Mouse (Mus musculus) adrenal gland, postnatal 25 days (tissue): ENCODE data around the gene Usp18. TPM values are rescaled to one million over a fixed set of nuclear protein-coding genes. Genes with fewer than 3 reads are reported as not detected.
A peak's percentile ranks its signal among the peaks of the same experiment; 100 is the strongest.

ENCODE experiments used
- DNase-seq: peaks from one replicate; pipeline ENCODE4 v3.0.0; 2021; ENCODE audit warnings: mixed read lengths
- long read RNA-seq: library from polyadenylated mRNA; stranded (forward); transcript quantifications from one replicate; pipeline ENCODE4 v2.0.0, GENCODE M21; 2021
- total RNA-seq: library from RNA; stranded (reverse); gene quantifications from 2 replicates; pipeline ENCODE4 v1.2.3, GENCODE M21; 2021

Usp18 gene
- 1.4 and 2.2 TPM in 2 replicates for total RNA-seq
- long read RNA-seq, transcript Usp18-201 (11 exons, 1,771 nt): major isoform, 6 of 7 reads
- long read RNA-seq, partial matches to known transcripts: 1 of 7 reads
- long read RNA-seq, other reads (novel, unspliced or antisense): 0 of 7 reads

DNA sequence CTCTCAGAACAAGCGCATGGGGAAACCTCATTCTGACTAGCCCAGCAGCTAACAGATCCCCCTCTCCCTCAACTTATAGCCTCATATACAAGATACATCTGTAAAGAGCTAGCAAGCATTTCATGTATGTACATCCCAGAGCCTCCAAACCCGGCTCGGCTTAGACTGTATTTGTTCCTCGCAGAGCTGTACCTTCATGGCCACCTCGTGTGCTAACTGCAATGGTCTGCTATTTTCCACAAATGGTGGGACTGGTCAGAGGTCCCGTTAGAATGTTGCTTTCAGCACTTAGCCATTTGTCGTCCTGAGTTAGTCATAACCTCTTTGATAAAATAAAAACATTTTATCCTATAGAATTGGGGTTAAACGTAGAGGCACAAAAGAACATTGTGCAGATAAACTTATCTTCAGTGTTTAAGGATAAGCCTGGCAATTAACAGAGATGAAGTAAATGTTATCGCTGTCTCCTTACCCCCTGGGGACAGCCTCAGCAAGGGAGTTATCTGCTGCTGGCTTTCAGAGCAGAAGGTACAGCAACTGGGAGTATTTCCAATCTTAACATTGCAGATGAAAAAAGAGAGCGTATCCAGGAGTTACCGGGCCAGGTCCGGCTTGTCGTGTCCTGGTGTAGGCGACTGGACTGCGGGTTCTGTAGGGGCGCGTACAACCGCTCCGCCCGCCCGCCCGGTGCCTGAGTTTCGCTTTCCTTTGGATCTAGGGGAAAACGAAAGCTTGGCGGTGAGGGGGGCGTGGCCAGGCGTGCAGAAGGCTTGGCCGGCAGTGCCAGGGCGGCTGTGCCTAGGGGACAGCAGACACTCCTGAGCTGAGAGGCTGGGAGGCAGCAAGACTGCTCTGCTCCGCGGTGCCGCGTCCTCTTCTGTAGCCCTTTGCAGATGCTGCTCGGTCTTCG lies at the start of gene Usp18:
Gene Usp18, plus strand, starts transcription at position 780 of the 910 bp plus-strand sequence.
- peak; percentile 95 for DNase-seq

GRCm38 (mm10) chr6:121197807-121198365 lies 47.8 kb upstream of the Usp18 start:
- no peak for DNase-seq

DNA sequence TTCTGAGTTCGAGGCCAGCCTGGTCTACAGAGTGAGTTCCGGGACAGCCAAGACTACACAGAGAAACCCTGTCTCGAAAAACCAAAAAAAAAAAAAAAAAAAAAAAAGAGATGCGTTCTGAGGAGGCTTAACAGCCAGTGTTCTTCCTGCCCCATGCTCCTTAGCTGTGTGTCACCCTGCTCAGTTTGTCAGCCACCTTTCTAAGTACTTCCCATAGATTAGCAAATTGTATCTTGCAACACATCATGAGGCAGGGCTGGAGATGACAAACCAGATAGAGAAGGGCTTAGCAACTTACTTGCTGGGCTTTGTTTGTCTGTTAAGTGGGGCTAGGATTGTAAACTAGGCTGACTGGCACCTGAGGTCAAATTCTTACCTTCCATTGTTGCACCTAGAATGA lies 45.2 kb upstream of the Usp18 start:
- no peak for DNase-seq

- DNase-seq: no peak
These were observed 43.7 kb upstream of the Usp18 start for GRCm38 (mm10) chr6:121202026-121202425.

DNA sequence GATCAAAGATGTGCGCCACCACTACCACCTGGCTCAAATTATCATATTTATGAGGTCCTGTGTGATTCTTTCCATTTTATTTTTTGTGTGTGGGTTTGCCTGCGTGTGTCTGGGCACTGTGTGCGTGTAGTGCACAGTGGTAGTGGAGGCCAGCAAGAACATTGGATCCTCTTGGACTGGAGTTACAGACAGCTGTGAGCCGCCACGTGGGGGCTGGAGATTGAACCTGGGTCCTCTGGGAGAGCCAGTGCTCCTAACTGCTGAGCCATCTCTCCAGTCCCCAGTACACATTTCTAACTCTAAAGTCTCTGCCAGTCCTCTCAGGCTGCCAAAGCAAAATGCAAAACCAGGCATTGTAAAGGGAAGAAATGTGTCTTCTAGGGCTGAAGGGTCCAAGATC lies 39.2 kb upstream of the Usp18 start:
- DNase-seq: no peak

DNA sequence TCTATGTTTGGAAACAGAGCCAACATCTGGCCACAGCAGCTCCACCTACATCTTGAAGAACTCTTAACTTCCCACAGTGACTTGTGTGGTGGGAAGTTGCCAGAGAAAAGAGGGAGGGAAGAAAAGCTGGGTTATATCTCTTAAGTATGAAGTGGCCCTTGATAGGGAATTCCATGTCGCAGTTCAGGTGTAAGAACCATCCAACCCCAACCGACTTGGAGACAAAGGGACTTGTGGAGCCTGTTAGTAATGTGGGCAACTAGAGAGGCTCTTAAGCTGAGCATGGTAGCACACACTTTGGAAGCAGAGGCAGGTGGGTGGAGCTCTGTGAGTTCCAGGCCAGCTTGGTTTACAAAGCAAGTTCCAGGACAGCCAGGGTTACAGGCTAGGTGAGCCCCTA lies 36.1 kb upstream of the Usp18 start:
- no peak for DNase-seq

GRCm38 (mm10) chr6:121210149-121210925 lies 35.4 kb upstream of the Usp18 start, which contains the start of gene Tuba8:
Gene Tuba8 (plus strand): TSS chr6:121210696.
- peak; percentile 69 for DNase-seq

GRCm38 (mm10) chr6:121210926-121211289 lies 34.8 kb upstream of the Usp18 start:
- no peak for DNase-seq

DNA sequence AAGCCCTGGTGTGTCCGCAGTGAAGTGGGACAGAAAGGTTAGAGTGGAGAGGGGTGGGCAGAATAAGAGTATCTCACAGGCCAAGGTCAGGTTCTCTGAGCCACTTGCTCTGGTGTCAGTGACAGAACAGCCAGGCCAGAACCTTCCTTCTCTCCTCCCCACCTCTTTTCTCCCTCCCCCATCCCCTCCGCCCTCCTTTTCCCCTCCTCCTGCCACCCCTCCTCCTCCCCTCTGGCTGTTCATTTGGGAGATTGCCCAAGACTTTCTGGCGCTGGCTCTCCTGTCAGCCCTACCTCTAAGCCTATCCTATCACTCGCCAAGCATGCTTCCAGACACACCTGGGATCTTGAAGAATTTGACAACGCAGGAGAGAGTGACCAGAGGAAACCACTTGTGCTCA lies 34.0 kb upstream of the Usp18 start:
- DNase-seq: peak; percentile 37

DNA sequence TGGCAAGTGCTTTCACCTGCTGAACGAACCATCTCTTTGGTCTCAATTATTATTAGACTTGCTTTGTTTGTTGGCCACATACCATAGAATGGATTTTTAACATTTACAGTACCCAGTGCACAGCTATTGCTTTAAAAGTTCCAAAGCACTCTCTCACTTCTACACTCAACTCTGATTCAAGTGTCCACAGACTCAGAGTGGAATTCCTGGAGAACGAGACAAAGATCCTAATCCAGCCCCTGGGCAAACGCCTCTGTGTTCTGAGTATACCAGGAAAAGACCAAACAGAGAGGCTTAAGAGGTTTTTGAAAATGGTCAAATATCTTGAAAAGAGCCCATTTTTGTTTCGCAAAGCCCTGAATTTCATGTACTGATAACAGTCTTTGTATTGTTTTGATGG lies 32.7 kb upstream of the Usp18 start:
- DNase-seq: no peak

- no peak for DNase-seq
These were observed 31.5 kb upstream of the Usp18 start for GRCm38 (mm10) chr6:121214221-121214620.

DNA sequence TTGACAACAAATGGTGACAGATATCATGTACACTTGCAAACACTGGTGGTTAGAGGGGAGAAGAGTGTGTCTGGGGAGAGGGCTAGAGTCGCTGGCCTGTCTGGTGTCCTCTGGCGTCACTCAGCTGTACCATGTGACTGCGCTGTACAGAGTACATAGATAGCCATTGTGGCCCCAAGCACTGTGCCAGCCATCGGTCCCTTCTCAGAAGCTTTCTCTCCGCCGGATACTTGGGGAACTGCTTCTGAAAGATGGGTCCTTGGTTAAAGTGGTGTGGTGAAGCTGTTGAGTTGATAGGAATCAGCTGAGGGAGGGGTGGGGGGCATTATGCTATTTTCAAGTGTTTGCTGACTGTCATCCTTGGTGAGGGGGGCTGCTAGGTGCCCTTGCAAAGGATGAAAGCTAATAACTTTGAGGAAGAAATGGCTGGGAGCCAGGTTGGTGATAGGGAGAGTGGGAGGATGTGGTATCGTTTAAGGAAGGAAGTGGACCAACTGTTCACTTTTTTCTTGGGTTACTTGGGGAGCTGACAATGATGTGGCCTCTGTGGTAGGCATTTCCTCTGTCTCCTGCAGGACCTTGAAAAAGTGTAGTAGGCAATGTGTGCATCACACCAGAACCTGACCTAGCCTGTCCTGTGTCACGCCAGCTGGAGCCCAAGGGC lies 30.9 kb upstream of the Usp18 start:
- no peak for DNase-seq

GRCm38 (mm10) chr6:121215336-121215735 lies 30.4 kb upstream of the Usp18 start:
- DNase-seq: no peak

- no peak for DNase-seq
These were observed 29.8 kb upstream of the Usp18 start for GRCm38 (mm10) chr6:121215896-121216295.

DNA sequence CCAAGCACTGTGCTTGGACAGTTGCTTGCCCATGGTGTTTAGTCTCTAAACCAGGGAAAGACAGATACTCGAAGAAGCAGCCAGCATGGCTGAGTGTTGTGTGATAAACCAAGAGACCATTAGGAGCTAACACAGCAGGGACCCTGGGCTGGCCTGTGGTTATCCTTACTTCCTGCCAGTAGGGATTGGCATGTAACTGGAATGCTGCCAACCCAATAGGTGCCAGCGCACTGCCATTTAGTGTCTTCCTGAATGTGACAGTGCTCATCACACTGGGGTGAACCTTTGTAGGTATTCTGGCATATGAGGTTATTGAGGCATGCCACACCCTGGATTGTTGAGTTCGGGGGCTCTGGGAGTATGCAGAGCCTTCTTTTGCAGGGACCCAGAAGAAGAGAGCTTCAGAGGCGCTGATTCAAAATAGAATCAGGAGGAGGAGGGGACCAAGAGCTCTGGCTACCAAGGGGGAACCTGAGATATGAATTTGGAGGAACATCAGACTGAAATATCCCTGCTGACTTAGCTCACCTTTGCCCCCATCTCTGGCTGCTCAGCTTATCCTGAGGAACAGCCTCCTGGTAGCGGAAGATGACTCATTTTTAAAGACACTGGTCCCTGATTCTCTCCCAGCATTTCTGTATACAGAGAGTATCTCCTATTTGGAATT lies 29.0 kb upstream of the Usp18 start:
- no peak for DNase-seq

DNA sequence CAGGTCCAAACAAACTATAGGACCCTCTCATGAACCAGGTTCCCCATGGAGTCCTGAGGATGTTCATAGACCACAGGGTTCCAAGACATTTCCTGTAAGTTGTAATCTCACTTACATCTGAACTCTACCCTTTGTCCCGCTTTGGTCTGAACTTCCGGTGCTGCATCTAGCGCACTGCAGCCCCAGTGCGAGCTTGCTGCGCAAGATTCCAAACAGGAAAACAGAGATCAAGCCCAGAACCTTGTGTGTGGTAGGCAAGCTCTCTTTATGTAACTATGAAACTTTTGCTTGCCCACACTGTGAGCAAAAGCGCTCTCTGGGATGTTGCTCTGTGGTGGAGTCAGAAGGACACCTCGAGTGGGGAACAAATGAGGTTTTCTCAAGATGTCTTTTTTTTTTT lies 27.7 kb upstream of the Usp18 start:
- no peak for DNase-seq

GRCm38 (mm10) chr6:121219406-121219805 lies 26.3 kb upstream of the Usp18 start:
- DNase-seq: no peak

DNA sequence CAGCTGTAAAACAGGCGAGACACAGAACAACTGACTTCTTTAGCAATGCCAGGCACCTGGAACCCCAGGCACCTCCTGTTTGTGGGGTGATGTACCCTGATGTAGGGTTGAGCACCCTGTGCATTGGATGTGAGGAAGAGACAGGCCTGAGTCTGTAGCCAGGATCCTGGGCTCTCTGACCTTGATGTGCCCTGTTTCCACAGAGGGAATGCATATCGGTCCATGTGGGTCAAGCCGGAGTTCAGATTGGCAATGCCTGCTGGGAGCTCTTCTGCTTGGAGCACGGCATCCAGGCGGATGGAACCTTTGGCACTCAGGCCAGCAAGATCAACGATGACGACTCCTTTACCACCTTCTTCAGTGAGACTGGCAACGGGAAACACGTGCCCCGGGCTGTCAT lies 25.5 kb upstream of the Usp18 start:
- no peak for DNase-seq

- no peak for DNase-seq
These were observed 23.7 kb upstream of the Usp18 start for GRCm38 (mm10) chr6:121221876-121222597.

- DNase-seq: no peak
These were observed 22.7 kb upstream of the Usp18 start for GRCm38 (mm10) chr6:121223001-121223400.

DNA sequence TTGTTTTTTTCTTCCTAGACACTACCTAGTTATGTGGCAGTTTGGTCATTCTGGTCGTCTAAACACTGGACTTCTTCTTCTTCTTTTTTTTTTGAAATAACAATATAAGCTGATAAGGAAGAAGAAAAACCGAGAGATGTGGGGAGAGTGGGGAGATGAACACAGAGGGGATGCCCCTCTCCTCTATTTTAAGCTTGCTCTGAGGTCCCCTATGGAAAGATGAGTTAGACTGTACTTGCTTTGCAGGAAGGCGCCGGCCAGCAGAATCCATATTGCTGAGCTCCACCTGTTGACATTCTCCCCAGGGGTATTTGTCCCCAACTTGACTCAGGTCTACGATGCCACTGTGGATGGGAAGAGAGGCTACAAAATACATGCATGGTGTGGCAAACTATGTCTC lies 21.6 kb upstream of the Usp18 start:
- no peak for DNase-seq
